Mouse (Mus musculus) midbrain, embryonic 11.5 days (tissue): Measurements from ENCODE around the gene Tspan15. TPM values are rescaled to one million over a fixed set of nuclear protein-coding genes. Genes with fewer than 3 reads are reported as not detected.
A peak's percentile ranks its signal among the peaks of the same experiment; 100 is the strongest.

Source experiments
- ATAC-seq: fragments of 200-750 bp; cut with Nextera tagmentation; 2 replicates; pipeline ENCODE4 v1.8.0; 2017; ENCODE audit warnings: moderate TSS enrichment, moderate library complexity; ENCODE audit not compliant: low FRiP score
- DNase-seq: peaks from one replicate; pipeline ENCODE4 v3.0.0; 2015; ENCODE audit warnings: low spot score; ENCODE audit errors: missing footprints
- H3K27ac ChIP-seq: fragments of 300-500 bp; sonication (generic); 2 replicates; pipeline ENCODE4 v1.5.1; 2014; ENCODE audit warnings: low read depth, low read length
- H3K27me3 ChIP-seq: fragments of 300-500 bp; sonication (generic); 2 replicates; pipeline ENCODE4 v1.6.1; 2014; ENCODE audit warnings: mild to moderate bottlenecking, low read length, moderate library complexity, mixed read lengths; ENCODE audit not compliant: control insufficient read depth, insufficient read depth
- H3K36me3 ChIP-seq: fragments of 300-500 bp; sonication (generic); 2 replicates; pipeline ENCODE4 v1.6.1; 2014; ENCODE audit warnings: mild to moderate bottlenecking, low read length, moderate library complexity, mixed read lengths; ENCODE audit not compliant: control insufficient read depth, insufficient read depth
- H3K4me1 ChIP-seq: fragments of 300-500 bp; sonication (generic); 2 replicates; pipeline ENCODE4 v1.6.1; 2014; ENCODE audit warnings: low read length; ENCODE audit not compliant: control insufficient read depth, insufficient read depth
- H3K4me2 ChIP-seq: fragments of 300-500 bp; sonication (generic); 2 replicates; pipeline ENCODE4 v1.6.1; 2014; ENCODE audit warnings: mild to moderate bottlenecking, moderate library complexity
- H3K4me3 ChIP-seq: fragments of 300-500 bp; sonication (generic); 2 replicates; pipeline ENCODE4 v1.5.1; 2014; ENCODE audit warnings: low read depth, low read length
- H3K9ac ChIP-seq: fragments of 300-500 bp; sonication (generic); 2 replicates; pipeline ENCODE4 v1.6.1; 2014; ENCODE audit warnings: low read length
- H3K9me3 ChIP-seq: fragments of 300-500 bp; sonication (generic); 2 replicates; pipeline ENCODE4 v1.6.1; 2016; ENCODE audit warnings: low read length; ENCODE audit not compliant: control insufficient read depth
- WGBS: fragments of 180-500 bp; shearing (Covaris S2); extraction: QIAGEN DNeasy Blood & Tissue Kit; methylation state at CpG from one replicate; pipeline ENCODE4 v1.1.7; 2014; 5-methylcytosine and 5-hydroxymethylcytosine counted together
- polyA plus RNA-seq: library from polyadenylated mRNA; unstranded; fragments of >200 nt; fragmentation: Nextera tagmentation; extraction: Ambion mirVana; gene quantifications from 2 replicates; pipeline ENCODE4 v1.2.1, GENCODE M21; 2014

The Tspan15 gene
- polyA plus RNA-seq, 1 experiment from 2014 or later, result 8.6 TPM

DNA sequence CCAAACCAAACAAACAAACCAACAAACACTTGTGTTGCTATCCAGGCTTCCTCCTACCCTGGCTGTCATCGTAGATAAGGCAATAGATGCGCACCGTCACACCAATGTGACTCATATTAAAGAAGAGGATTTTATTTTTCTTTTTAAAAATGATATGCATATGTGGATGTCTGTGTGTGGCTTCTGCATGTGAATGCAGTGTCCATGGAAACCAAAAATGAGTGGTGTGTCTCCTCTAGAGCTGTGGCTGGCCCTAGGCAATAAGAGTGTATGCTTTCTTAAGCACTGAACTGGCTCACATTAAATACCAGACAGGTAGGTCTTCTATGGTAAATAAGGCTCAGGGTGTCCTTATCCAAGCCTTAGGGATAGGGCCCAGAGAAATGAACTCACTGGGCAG lies 7.6 kb upstream of the Tspan15 start:
- no peaks in the 10 kb centered on the region for H3K27me3 ChIP-seq
- DNase-seq, result no peak
- H3K9ac ChIP-seq, result no peak overlapping the region
- no peaks in the 10 kb centered on the region for H3K9me3 ChIP-seq
- ATAC-seq, result no peak
- H3K27ac ChIP-seq, result no peak overlapping the region
- H3K4me2 ChIP-seq, result no peak overlapping the region
- 91% methylated on average over 3 of the region's 3 CpGs for WGBS
- no peaks in the 10 kb centered on the region for H3K4me1 ChIP-seq
- H3K36me3 ChIP-seq, result no peaks in the 10 kb centered on the region
- H3K4me3 ChIP-seq, result no peak overlapping the region

GRCm38 (mm10) chr10:62237205-62237604 lies 6.2 kb upstream of the Tspan15 start:
- ATAC-seq (no peak), DNase-seq (no peak)
- H3K27ac ChIP-seq, result no peak overlapping the region
- H3K9me3 ChIP-seq, result no peaks in the 10 kb centered on the region
- H3K9ac ChIP-seq, result no peak overlapping the region
- no peaks in the 10 kb centered on the region for H3K4me1 ChIP-seq
- H3K4me3 ChIP-seq, result no peak overlapping the region
- H3K4me2 ChIP-seq, result no peak overlapping the region
- H3K36me3 ChIP-seq, result no peaks in the 10 kb centered on the region
- WGBS, result 85% methylated on average over 10 of the region's 10 CpGs
- no peaks in the 10 kb centered on the region for H3K27me3 ChIP-seq

- Histone ChIP-seq H3K4me2 (no peak overlapping the region), H3K27ac (no peak overlapping the region), H3K9me3 (no peaks in the 10 kb centered on the region), H3K9ac (no peak overlapping the region), H3K27me3 (no peaks in the 10 kb centered on the region; the same call in 1 of the 2 replicates), H3K36me3 (no peaks in the 10 kb centered on the region), H3K4me1 (peaks cover 3% of the 10 kb centered on the region; the same call in 1 of the 2 replicates), H3K4me3 (no peak overlapping the region)
- 91% methylated on average over 6 of the region's 6 CpGs for WGBS
- DNase-seq (no peak), ATAC-seq (no peak)
These were observed 5.1 kb upstream of the Tspan15 start for GRCm38 (mm10) chr10:62236165-62236564.

DNA sequence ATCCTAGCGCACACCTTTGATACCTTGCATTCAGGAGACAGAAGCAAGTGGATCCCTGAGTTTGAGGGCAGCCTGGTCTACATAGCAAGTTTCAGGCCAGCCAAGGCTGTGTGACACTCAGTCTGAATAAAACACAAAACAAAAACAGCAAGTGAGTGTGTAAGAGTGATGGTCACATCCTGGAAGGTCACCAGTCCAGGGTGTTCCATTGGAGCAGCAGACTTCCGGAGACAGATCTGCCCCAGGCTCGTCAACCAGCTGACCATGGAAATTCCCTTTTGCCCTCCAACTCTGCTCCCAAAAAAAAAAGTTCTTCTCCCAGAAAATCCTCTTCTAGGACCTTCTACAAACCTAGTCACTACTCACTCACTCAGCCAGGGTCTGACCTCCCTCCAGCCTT lies 760 bp upstream of the Tspan15 start:
- peaks cover 3% of the 10 kb centered on the region; the same call in 1 of the 2 replicates for H3K4me1 ChIP-seq
- no peak overlapping the region for H3K27ac ChIP-seq
- H3K4me3 ChIP-seq, result no peak overlapping the region
- 82% methylated on average over 3 of the region's 3 CpGs for WGBS
- H3K27me3 ChIP-seq, result no peaks in the 10 kb centered on the region; the same call in none of the 2 replicates
- no peaks in the 10 kb centered on the region for H3K36me3 ChIP-seq
- no peak overlapping the region for H3K9ac ChIP-seq
- DNase-seq (no peak), ATAC-seq (no peak)
- H3K4me2 ChIP-seq, result no peak overlapping the region
- no peaks in the 10 kb centered on the region for H3K9me3 ChIP-seq

DNA sequence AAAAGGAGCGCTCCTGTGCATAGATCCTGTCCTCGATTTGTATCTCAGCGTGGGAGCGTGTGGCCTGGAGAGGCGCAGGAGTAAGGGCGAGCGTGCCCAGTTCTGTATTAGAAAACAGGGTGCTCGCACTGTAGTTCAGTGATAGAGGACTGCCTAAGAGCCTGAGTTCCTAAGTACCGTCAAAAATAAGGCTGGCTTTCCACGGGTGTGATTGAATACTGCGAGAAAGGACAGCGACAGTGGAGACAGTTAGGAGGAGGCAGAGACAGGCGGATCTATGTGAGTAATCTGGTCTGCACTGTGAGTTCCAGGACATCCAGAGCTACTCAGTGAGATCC lies 313 bp upstream of the Tspan15 start:
- Histone ChIP-seq H3K27ac (no peak overlapping the region), H3K4me3 (peak overlapping the region; percentile 58), H3K36me3 (no peaks in the 10 kb centered on the region), H3K4me1 (peaks cover 3% of the 10 kb centered on the region; the same call in 1 of the 2 replicates), H3K9ac (peak overlapping the region; percentile 43), H3K27me3 (no peaks in the 10 kb centered on the region; the same call in none of the 2 replicates), H3K9me3 (no peaks in the 10 kb centered on the region), H3K4me2 (peak overlapping the region; percentile 92)
- WGBS, result 3% methylated on average over 13 of the region's 13 CpGs
- ATAC-seq (no peak), DNase-seq (no peak)

DNA sequence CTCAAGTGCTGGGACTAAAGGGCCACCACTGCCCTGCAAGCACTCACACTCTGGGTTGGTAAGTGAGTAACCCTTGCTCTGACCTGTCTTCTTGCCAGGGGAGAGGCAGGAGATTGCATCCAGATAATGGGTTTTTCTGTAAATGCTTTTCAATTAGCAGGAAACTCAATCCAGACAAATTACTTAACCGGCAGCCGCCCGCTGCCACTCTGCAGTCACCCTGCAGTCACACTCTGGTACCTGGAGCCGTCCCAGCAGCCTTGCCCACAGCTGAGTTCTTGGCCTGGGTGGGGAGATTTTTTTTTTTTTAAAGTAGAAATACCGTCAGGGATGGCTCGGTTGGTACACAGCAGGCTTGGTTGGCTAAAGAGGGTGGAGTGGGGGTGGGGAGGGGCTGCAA lies 2.9 kb downstream of the Tspan15 start:
- ATAC-seq, result no peak
- Histone ChIP-seq H3K9ac (no peak overlapping the region), H3K4me3 (no peak overlapping the region), H3K9me3 (no peaks in the 10 kb centered on the region), H3K36me3 (no peaks in the 10 kb centered on the region), H3K4me1 (peaks cover 3% of the 10 kb centered on the region; the same call in 1 of the 2 replicates), H3K27me3 (no peaks in the 10 kb centered on the region; the same call in none of the 2 replicates), H3K4me2 (no peak overlapping the region), H3K27ac (no peak overlapping the region)
- WGBS, result 77% methylated on average over 6 of the region's 6 CpGs
- no peak for DNase-seq

DNA sequence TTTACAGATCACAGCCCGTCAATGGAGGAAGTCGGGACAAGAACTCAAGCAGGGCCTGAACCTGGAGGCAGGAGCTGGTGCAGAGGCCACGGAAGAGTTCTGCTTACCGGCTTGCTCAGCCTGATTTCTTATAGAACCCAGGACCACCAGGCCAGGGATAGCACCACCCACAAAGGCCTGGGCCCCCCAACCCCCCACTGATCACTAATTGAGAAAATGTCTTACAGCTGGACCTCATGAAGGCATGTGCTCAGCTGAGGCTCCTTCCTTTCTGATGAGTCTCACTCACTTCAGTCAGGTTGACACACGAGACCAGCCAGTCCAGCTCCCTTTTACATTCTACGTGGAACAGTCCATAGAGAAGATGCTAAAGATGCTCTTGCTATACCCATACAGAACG lies 5.2 kb downstream of the Tspan15 start:
- H3K4me2 ChIP-seq, result no peak overlapping the region
- H3K4me1 ChIP-seq, result no peaks in the 10 kb centered on the region
- no peaks in the 10 kb centered on the region; the same call in 1 of the 2 replicates for H3K27me3 ChIP-seq
- no peaks in the 10 kb centered on the region for H3K9me3 ChIP-seq
- WGBS, result 82% methylated on average over 7 of the region's 7 CpGs
- no peak overlapping the region for H3K4me3 ChIP-seq
- no peaks in the 10 kb centered on the region for H3K36me3 ChIP-seq
- DNase-seq (no peak), ATAC-seq (no peak)
- no peak overlapping the region for H3K9ac ChIP-seq
- H3K27ac ChIP-seq, result no peak overlapping the region

DNA sequence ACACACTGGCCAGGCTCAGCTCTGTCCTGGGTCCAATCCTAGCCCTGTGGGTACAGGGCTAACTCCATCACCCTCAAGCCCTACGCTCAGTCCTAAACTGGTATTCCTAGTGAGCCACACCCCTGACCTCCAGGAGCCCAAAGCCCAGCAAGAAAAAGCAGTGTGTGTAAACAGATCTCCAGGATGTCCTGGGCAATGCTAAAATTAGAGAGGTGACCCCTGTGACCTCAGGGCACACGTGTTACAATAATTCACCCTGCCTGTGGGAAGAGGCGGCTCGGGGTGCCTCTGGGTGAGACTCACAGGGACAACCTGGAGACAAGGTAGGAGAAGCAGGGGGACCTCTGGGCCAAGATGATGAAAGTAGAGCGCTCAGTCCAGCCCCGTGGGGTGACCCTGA lies 6.8 kb downstream of the Tspan15 start:
- Histone ChIP-seq H3K27ac (no peak overlapping the region), H3K4me1 (no peaks in the 10 kb centered on the region), H3K4me2 (no peak overlapping the region), H3K36me3 (no peaks in the 10 kb centered on the region), H3K9ac (no peak overlapping the region), H3K27me3 (no peaks in the 10 kb centered on the region), H3K4me3 (no peak overlapping the region), H3K9me3 (no peaks in the 10 kb centered on the region)
- ATAC-seq (no peak), DNase-seq (no peak)
- WGBS, result 73% methylated on average over 6 of the region's 6 CpGs

DNA sequence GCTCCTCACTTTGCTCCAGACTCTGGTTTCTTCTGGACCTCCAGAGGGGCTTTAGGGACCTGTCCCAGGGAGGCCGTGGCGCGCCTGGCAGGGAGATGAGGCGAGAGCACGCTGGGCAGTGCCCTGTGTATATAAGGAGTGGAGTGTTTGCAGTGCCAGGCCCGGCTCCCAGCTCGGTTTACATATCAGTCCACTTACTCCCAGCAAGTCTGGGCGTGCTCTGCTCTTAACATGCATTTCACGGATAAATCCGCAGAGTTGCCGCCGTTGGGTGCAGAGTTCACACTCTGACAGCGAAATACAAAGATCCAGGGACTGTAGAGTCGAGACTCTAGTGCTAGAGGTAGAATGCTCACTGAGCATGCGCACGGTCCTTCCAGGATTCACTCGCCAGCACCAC lies 8.3 kb downstream of the Tspan15 start:
- no peak for DNase-seq

DNA sequence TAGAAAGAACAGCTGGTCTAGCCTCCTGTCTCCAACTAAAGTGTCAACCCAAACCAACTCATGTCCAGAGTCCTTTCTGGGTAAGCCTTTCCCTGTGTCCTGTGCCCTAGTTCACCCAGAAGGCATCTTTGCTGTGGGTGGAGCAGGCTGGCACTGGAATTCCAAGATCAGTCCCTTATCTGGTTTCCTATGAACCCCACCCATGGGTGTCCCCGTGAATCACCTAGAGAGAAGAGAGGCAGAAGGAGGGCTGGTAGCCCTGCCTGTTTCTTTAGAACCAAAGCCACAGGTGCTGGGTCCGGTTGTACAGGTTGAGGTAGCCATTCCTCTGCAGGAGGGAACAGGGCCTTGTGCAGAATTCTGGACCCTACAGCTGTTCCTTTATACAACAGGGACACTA lies 9.4 kb downstream of the Tspan15 start:
- Histone ChIP-seq H3K4me3 (no peak overlapping the region), H3K27ac (no peak overlapping the region), H3K4me1 (no peaks in the 10 kb centered on the region), H3K27me3 (no peaks in the 10 kb centered on the region), H3K36me3 (no peaks in the 10 kb centered on the region), H3K9ac (no peak overlapping the region), H3K4me2 (no peak overlapping the region), H3K9me3 (no peaks in the 10 kb centered on the region)
- ATAC-seq (no peak), DNase-seq (no peak)
- 74% methylated on average over 2 of the region's 2 CpGs for WGBS

More for the DNA sequence above, 8.3 kb downstream of the Tspan15 start:
- H3K4me1 ChIP-seq, result no peaks in the 10 kb centered on the region
- H3K4me2 ChIP-seq, result no peak overlapping the region
- H3K9ac ChIP-seq, result no peak overlapping the region
- no peak for ATAC-seq
- H3K4me3 ChIP-seq, result no peak overlapping the region
- no peaks in the 10 kb centered on the region for H3K27me3 ChIP-seq
- no peaks in the 10 kb centered on the region for H3K9me3 ChIP-seq
- no peaks in the 10 kb centered on the region for H3K36me3 ChIP-seq
- no peak overlapping the region for H3K27ac ChIP-seq
- 84% methylated on average over 17 of the region's 17 CpGs for WGBS
